Mouse (Mus musculus) lung, postnatal 0 days (tissue): Measurements from ENCODE around the gene Cyp2d11. TPM values are rescaled to one million over a fixed set of nuclear protein-coding genes. Genes with fewer than 3 reads are reported as not detected.
A peak's percentile ranks its signal among the peaks of the same experiment; 100 is the strongest.

Source experiments
- ATAC-seq: fragments of 200-750 bp; cut with Nextera tagmentation; 2 replicates; pipeline ENCODE4 v1.8.0; 2017; ENCODE audit warnings: moderate library complexity
- DNase-seq: peaks from one replicate; pipeline ENCODE4 v3.0.0-alpha.2; 2016; ENCODE audit warnings: low spot score
- H3K27ac ChIP-seq: fragments of 300-500 bp; sonication (generic); 2 replicates; pipeline ENCODE4 v1.5.1; 2014; ENCODE audit warnings: antibody characterized with exemption, mild to moderate bottlenecking, low read length, mixed read lengths
- H3K27me3 ChIP-seq: fragments of 300-500 bp; sonication (generic); replicated peaks from 2 replicates; pipeline ENCODE4 v1.6.1; 2014; ENCODE audit warnings: low read length, mixed read lengths; ENCODE audit not compliant: insufficient read depth
- H3K36me3 ChIP-seq: fragments of 300-500 bp; sonication (generic); 2 replicates; pipeline ENCODE4 v1.6.1; 2014; ENCODE audit warnings: low read length, mixed read lengths; ENCODE audit not compliant: insufficient read depth
- H3K4me1 ChIP-seq: fragments of 300-500 bp; sonication (generic); 2 replicates; pipeline ENCODE4 v1.6.1; 2014; ENCODE audit warnings: antibody characterized with exemption, low read depth, low read length, mixed read lengths; ENCODE audit not compliant: insufficient read depth
- H3K4me2 ChIP-seq: fragments of 300-500 bp; sonication (generic); replicated peaks from 2 replicates; pipeline ENCODE4 v1.6.1; 2014; ENCODE audit warnings: low read depth, mild to moderate bottlenecking, low read length, moderate library complexity, mixed read lengths
- H3K4me3 ChIP-seq: fragments of 300-500 bp; sonication (generic); 2 replicates; pipeline ENCODE4 v1.5.1; 2014; ENCODE audit warnings: low read depth, low read length
- H3K9ac ChIP-seq: fragments of 300-500 bp; sonication (generic); replicated peaks from 2 replicates; pipeline ENCODE4 v1.6.1; 2014; ENCODE audit warnings: low read depth, mild to moderate bottlenecking
- H3K9me3 ChIP-seq: fragments of 300-500 bp; sonication (generic); 2 replicates; pipeline ENCODE4 v1.6.1; 2016; ENCODE audit warnings: low read length, mixed read lengths
- CTCF ChIP-seq: IDR thresholded peaks from 2 replicates; pipeline ENCODE4 v1.5.1; 2016; ENCODE audit warnings: antibody characterized with exemption, mild to moderate bottlenecking
- EP300 ChIP-seq: IDR thresholded peaks from 2 replicates; pipeline ENCODE4 v1.6.1; 2016; ENCODE audit warnings: antibody characterized with exemption, mild to moderate bottlenecking, control low read depth
- WGBS: fragments of 180-500 bp; shearing (Covaris S2); extraction: QIAGEN DNeasy Blood & Tissue Kit; methylation state at CpG from one replicate; pipeline ENCODE4 v1.1.7; 2014; 5-methylcytosine and 5-hydroxymethylcytosine counted together
- polyA plus RNA-seq: library from polyadenylated mRNA; unstranded; fragments of >200 nt; fragmentation: Nextera tagmentation; extraction: Ambion mirVana; gene quantifications from 2 replicates; pipeline ENCODE4 v1.2.1, GENCODE M21; 2015

The Cyp2d11 gene
- polyA plus RNA-seq, 1 experiment from 2014 or later, result not detected

GRCm38 (mm10) chr15:82348999-82349341, 44.9 kb downstream of the Cyp2d11 start:
- H3K27ac ChIP-seq, result no peak overlapping the region
- peaks cover 17% of the 10 kb centered on the region for H3K4me1 ChIP-seq
- ATAC-seq (no peak), DNase-seq (no peak)
- H3K4me2 ChIP-seq, result no peak overlapping the region
- no peak overlapping the region for H3K9ac ChIP-seq
- no peak overlapping the region for H3K4me3 ChIP-seq
- no peaks in the 10 kb centered on the region for H3K9me3 ChIP-seq
- no peaks in the 10 kb centered on the region for H3K27me3 ChIP-seq
- TF ChIP-seq CTCF, result no peak
- no peak for TF ChIP-seq EP300
- peaks cover 27% of the 10 kb centered on the region for H3K36me3 ChIP-seq
- WGBS, result 79% methylated on average over 2 of the region's 2 CpGs

- no peak overlapping the region for H3K27ac ChIP-seq
- no peaks in the 10 kb centered on the region for H3K27me3 ChIP-seq
- H3K9me3 ChIP-seq, result no peaks in the 10 kb centered on the region
- no peak overlapping the region for H3K9ac ChIP-seq
- WGBS, result 80% methylated on average over 8 of the region's 8 CpGs
- TF ChIP-seq EP300 (no peak), CTCF (no peak)
- H3K4me1 ChIP-seq, result peaks cover 16% of the 10 kb centered on the region
- DNase-seq (no peak), ATAC-seq (no peak)
- no peak overlapping the region for H3K4me3 ChIP-seq
- peaks cover 27% of the 10 kb centered on the region for H3K36me3 ChIP-seq
- no peak overlapping the region for H3K4me2 ChIP-seq
Observed at GRCm38 (mm10) chr15:82348258-82348998, 45.4 kb downstream of the Cyp2d11 start.

GRCm38 (mm10) chr15:82347852-82348251, 46.0 kb downstream of the Cyp2d11 start:
- ATAC-seq (no peak), DNase-seq (no peak)
- WGBS, result 92% methylated on average over 12 of the region's 12 CpGs
- H3K36me3 ChIP-seq, result peaks cover 27% of the 10 kb centered on the region
- H3K4me2 ChIP-seq, result no peak overlapping the region
- H3K27me3 ChIP-seq, result no peaks in the 10 kb centered on the region
- peaks cover 10% of the 10 kb centered on the region for H3K4me1 ChIP-seq
- no peak overlapping the region for H3K27ac ChIP-seq
- H3K4me3 ChIP-seq, result no peak overlapping the region
- H3K9ac ChIP-seq, result no peak overlapping the region
- H3K9me3 ChIP-seq, result no peaks in the 10 kb centered on the region
- no peak for TF ChIP-seq CTCF
- TF ChIP-seq EP300, result no peak

- 72% methylated on average over 4 of the region's 4 CpGs for WGBS
Observed at GRCm38 (mm10) chr15:82347303-82347676, 46.5 kb downstream of the Cyp2d11 start.

GRCm38 (mm10) chr15:82346580-82347302, 47.1 kb downstream of the Cyp2d11 start:
- H3K4me1 ChIP-seq, result peaks cover 10% of the 10 kb centered on the region
- ATAC-seq (no peak), DNase-seq (peak; percentile 53)
- H3K9me3 ChIP-seq, result no peaks in the 10 kb centered on the region
- no peaks in the 10 kb centered on the region for H3K27me3 ChIP-seq
- H3K4me3 ChIP-seq, result peak overlapping the region; percentile 68
- 36% methylated on average over 14 of the region's 14 CpGs for WGBS
- TF ChIP-seq EP300 (peak; percentile 37; the same call in 1 of the 2 replicates), CTCF (peak; percentile 41)
- peak overlapping the region; percentile 94 for H3K27ac ChIP-seq
- H3K4me2 ChIP-seq, result peak overlapping the region; percentile 62
- H3K9ac ChIP-seq, result peak overlapping the region; percentile 69
- H3K36me3 ChIP-seq, result peaks cover 27% of the 10 kb centered on the region

More at GRCm38 (mm10) chr15:82347303-82347676, 46.5 kb downstream of the Cyp2d11 start:
- peaks cover 27% of the 10 kb centered on the region for H3K36me3 ChIP-seq
- peak overlapping the region; percentile 62 for H3K4me2 ChIP-seq
- TF ChIP-seq CTCF (no peak), EP300 (no peak)
- H3K9me3 ChIP-seq, result no peaks in the 10 kb centered on the region
- no peaks in the 10 kb centered on the region for H3K27me3 ChIP-seq
- H3K4me1 ChIP-seq, result peaks cover 10% of the 10 kb centered on the region
- ATAC-seq (no peak), DNase-seq (no peak)
- peak overlapping the region; percentile 69; the same call in 1 of the 2 replicates for H3K9ac ChIP-seq
- H3K4me3 ChIP-seq, result peak overlapping the region; percentile 68; the same call in 1 of the 2 replicates
- no peak overlapping the region for H3K27ac ChIP-seq

GRCm38 (mm10) chr15:82345820-82346470, 47.9 kb downstream of the Cyp2d11 start:
- Histone ChIP-seq H3K9ac (peak overlapping the region; percentile 69), H3K36me3 (peaks cover 26% of the 10 kb centered on the region), H3K4me2 (peak overlapping the region; percentile 62), H3K4me3 (peak overlapping the region; percentile 68), H3K27ac (peak overlapping the region; percentile 94), H3K9me3 (no peaks in the 10 kb centered on the region), H3K4me1 (peaks cover 10% of the 10 kb centered on the region), H3K27me3 (no peaks in the 10 kb centered on the region)
- WGBS, result under 1% methylated on average over 51 of the region's 51 CpGs
- TF ChIP-seq EP300 (no peak), CTCF (no peak)
- peak; percentile 99 for DNase-seq
- ATAC-seq, result peak; percentile 98
